Mouse (Mus musculus): ENCODE results near the gene Krt34. TPM values are rescaled to one million over a fixed set of nuclear protein-coding genes. Genes with fewer than 3 reads are reported as not detected.

Krt34 gene
- total and polyA plus RNA-seq, 2 experiments from 2014 or later = not detected

- WGBS = 86% methylated on average over 6 of the region's 6 CpGs
- no peak for ATAC-seq (ENCODE audit: low FRiP score)
- no peaks in the 10 kb centered on the region for H3K4me1 ChIP-seq (ENCODE audit: insufficient read depth, low read length)
Measured at GRCm38 (mm10) chr11:100046303-100046866, 5.0 kb upstream of the Krt34 start.

DNA sequence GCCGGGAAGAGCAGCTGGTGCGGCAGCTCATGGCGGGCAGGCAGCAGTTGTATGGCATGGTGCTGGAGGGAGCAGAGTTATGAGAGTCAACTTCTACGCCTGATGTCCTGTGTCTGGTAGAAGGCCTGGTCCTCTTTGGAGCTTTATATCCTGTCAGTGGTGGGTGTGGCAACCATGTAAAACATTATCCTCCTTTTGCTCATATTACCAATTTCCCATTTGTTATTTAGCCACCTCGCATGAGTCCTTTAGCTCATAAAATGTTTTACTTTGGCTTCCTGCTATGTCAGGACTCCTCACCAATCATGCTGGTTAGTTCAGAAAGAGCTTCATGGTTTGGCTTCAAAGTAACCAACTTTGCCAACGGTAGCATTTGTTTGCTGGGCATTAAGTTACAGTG is 11.6 kb downstream of the Krt34 start, which contains the start of gene Krt33b:
Gene Krt33b (minus strand): TSS at position 101 of the 400 bp plus-strand sequence.
- DNase-seq (ENCODE audit: low spot score) = no peak
- no peak for ATAC-seq (ENCODE audit: low FRiP score)
- Histone ChIP-seq H3K4me3 (ENCODE audit: low read depth, low read length) (no peak within 1 kb of the TSS), H3K9ac (replicated peaks; ENCODE audit: low read length, poor library complexity, severe bottlenecking) (no peak within 1 kb of the TSS), H3K9me3 (ENCODE audit: low read length) (no peaks in the 10 kb centered on the region), H3K4me2 (ENCODE audit: low read depth, low read length, poor library complexity, severe bottlenecking) (no peak within 1 kb of the TSS), H3K27ac (ENCODE audit: low read depth, low read length) (no peak within 1 kb of the TSS), H3K36me3 (ENCODE audit: insufficient read depth, low read length) (no peaks in the 10 kb centered on the region), H3K27me3 (ENCODE audit: insufficient read depth, low read length) (no peaks in the 10 kb centered on the region), H3K4me1 (ENCODE audit: insufficient read depth, low read length) (no peaks in the 10 kb centered on the region)
- TF ChIP-seq CTCF (IDR thresholded peaks at IDR 0.05) = no peak
- 89% methylated on average over 6 of the region's 6 CpGs for WGBS

More at GRCm38 (mm10) chr11:100046303-100046866, 5.0 kb upstream of the Krt34 start:
- Histone ChIP-seq H3K4me3 (ENCODE audit: low read depth, low read length) (no peak overlapping the region), H3K27ac (ENCODE audit: low read depth, low read length) (no peak overlapping the region), H3K27me3 (ENCODE audit: insufficient read depth, low read length) (no peaks in the 10 kb centered on the region), H3K9ac (replicated peaks; ENCODE audit: low read length, poor library complexity, severe bottlenecking) (no peak overlapping the region), H3K36me3 (ENCODE audit: insufficient read depth, low read length) (no peaks in the 10 kb centered on the region), H3K9me3 (ENCODE audit: low read length) (no peaks in the 10 kb centered on the region), H3K4me2 (ENCODE audit: low read depth, low read length, poor library complexity, severe bottlenecking) (no peak overlapping the region)
- TF ChIP-seq CTCF (IDR thresholded peaks at IDR 0.05) = no peak
- no peak for DNase-seq (ENCODE audit: low spot score)

DNA sequence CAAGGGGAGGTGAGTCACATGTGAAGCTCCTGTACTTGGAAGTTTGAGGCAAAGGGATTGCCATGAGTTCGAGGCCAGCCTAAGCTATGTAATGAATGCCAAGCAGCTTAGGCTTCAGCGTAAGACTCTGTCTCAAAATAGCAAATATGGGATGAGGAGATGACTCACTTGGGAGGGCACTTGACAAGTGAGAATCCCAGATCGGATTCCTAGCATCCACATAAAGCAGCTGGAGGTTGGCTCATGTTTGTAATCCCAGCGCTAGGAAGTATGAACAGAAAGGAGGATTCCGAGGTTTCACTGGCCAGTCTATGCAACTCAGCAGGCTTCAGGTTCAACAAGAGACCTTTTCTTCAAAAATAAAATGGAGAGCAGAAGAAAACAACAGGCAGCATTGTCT is 19.9 kb downstream of the Krt34 start:
- H3K36me3 ChIP-seq (ENCODE audit: insufficient read depth, low read length) = no peaks in the 10 kb centered on the region
- no peak for ATAC-seq (ENCODE audit: low FRiP score)
- no peak overlapping the region for H3K27ac ChIP-seq (ENCODE audit: low read depth, low read length)
- H3K4me1 ChIP-seq (ENCODE audit: insufficient read depth, low read length) = no peaks in the 10 kb centered on the region
- no peak overlapping the region for H3K4me3 ChIP-seq (ENCODE audit: low read depth, low read length)
- no peak overlapping the region for H3K4me2 ChIP-seq (ENCODE audit: low read depth, low read length, poor library complexity, severe bottlenecking)
- TF ChIP-seq CTCF (IDR thresholded peaks at IDR 0.05) = no peak
- 81% methylated on average over 5 of the region's 5 CpGs for WGBS
- no peak for DNase-seq (ENCODE audit: low spot score)
- H3K27me3 ChIP-seq (ENCODE audit: insufficient read depth, low read length) = no peaks in the 10 kb centered on the region
- H3K9ac ChIP-seq (replicated peaks; ENCODE audit: low read length, poor library complexity, severe bottlenecking) = no peak overlapping the region
- no peaks in the 10 kb centered on the region for H3K9me3 ChIP-seq (ENCODE audit: low read length)

DNA sequence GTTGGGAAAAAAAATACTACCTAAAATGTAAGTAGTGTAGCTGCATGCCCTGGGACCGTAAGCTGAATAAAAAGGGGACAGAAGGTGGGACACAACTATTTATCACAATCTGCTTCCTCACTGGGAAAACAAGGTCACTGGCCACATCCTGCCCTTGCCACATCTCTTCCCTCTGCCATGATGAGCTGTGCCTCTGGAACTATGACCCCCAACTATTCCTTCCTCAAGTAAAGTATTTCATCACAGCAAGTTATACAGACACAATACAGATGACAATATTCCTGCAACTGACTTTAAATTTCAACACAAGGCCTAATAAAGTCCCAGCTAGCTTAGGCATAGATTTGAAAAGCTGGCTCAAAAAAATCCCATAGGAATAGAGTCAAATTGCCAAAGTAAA is 21.9 kb downstream of the Krt34 start:
- ATAC-seq (ENCODE audit: low FRiP score) = no peak
- no peak overlapping the region for H3K27ac ChIP-seq (ENCODE audit: low read depth, low read length)
- H3K4me1 ChIP-seq (ENCODE audit: insufficient read depth, low read length) = no peaks in the 10 kb centered on the region
- H3K9ac ChIP-seq (replicated peaks; ENCODE audit: low read length, poor library complexity, severe bottlenecking) = no peak overlapping the region
- no peaks in the 10 kb centered on the region for H3K9me3 ChIP-seq (ENCODE audit: low read length)
- H3K4me2 ChIP-seq (ENCODE audit: low read depth, low read length, poor library complexity, severe bottlenecking) = no peak overlapping the region
- no peak overlapping the region for H3K4me3 ChIP-seq (ENCODE audit: low read depth, low read length)
- 87% methylated on average over 1 of the region's 1 CpGs for WGBS
- no peak for DNase-seq (ENCODE audit: low spot score)
- no peak for TF ChIP-seq CTCF (IDR thresholded peaks at IDR 0.05)
- H3K27me3 ChIP-seq (ENCODE audit: insufficient read depth, low read length) = no peaks in the 10 kb centered on the region
- H3K36me3 ChIP-seq (ENCODE audit: insufficient read depth, low read length) = no peaks in the 10 kb centered on the region

GRCm38 (mm10) chr11:100016112-100016511 is 25.2 kb downstream of the Krt34 start, which contains the start of gene Krt33a:
Gene Krt33a, minus strand, starts transcription at chr11:100016212.
- WGBS = 94% methylated on average over 4 of the region's 4 CpGs

DNA sequence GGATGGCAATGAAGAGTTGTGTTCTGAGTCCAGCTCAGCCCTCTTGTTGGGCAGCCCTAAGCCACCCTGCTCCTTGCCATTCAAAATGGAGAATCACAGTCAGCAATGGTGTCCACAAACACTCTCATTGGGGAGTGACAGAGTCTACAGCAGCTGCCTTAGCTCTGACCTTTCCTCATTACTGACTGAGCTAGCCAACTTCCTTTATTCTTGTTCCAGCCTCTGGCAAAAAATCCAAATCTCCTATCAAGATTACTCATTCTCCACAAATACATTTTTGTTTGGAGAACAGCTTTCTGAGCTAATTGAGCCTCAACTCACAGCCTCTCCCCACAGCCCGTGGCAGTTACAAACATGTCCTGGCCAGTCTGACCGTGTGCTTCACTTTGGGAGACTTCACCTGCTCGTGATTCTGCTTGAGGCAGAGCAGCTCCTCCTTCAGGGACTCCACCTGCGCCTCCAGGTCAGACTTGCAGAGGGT is 27.6 kb downstream of the Krt34 start:
- Histone ChIP-seq H3K9ac (replicated peaks; ENCODE audit: low read length, poor library complexity, severe bottlenecking) (no peak overlapping the region), H3K9me3 (ENCODE audit: low read length) (no peaks in the 10 kb centered on the region), H3K36me3 (ENCODE audit: insufficient read depth, low read length) (no peaks in the 10 kb centered on the region), H3K4me3 (ENCODE audit: low read depth, low read length) (no peak overlapping the region), H3K4me1 (ENCODE audit: insufficient read depth, low read length) (no peaks in the 10 kb centered on the region), H3K27me3 (ENCODE audit: insufficient read depth, low read length) (no peaks in the 10 kb centered on the region), H3K4me2 (ENCODE audit: low read depth, low read length, poor library complexity, severe bottlenecking) (no peak overlapping the region), H3K27ac (ENCODE audit: low read depth, low read length) (no peak overlapping the region)
- 79% methylated on average over 4 of the region's 4 CpGs for WGBS
- ATAC-seq (ENCODE audit: low FRiP score) (no peak), DNase-seq (ENCODE audit: low spot score) (no peak)
- no peak for TF ChIP-seq CTCF (IDR thresholded peaks at IDR 0.05)

More at GRCm38 (mm10) chr11:100016112-100016511, 25.2 kb downstream of the Krt34 start, which contains the start of gene Krt33a:
- TF ChIP-seq CTCF (IDR thresholded peaks at IDR 0.05) = no peak
- Histone ChIP-seq H3K9ac (replicated peaks; ENCODE audit: low read length, poor library complexity, severe bottlenecking) (no peak within 1 kb of the TSS), H3K4me2 (ENCODE audit: low read depth, low read length, poor library complexity, severe bottlenecking) (no peak within 1 kb of the TSS), H3K36me3 (ENCODE audit: insufficient read depth, low read length) (no peaks in the 10 kb centered on the region), H3K27ac (ENCODE audit: low read depth, low read length) (no peak within 1 kb of the TSS), H3K9me3 (ENCODE audit: low read length) (no peaks in the 10 kb centered on the region), H3K27me3 (ENCODE audit: insufficient read depth, low read length) (no peaks in the 10 kb centered on the region), H3K4me3 (ENCODE audit: low read depth, low read length) (no peak within 1 kb of the TSS), H3K4me1 (ENCODE audit: insufficient read depth, low read length) (no peaks in the 10 kb centered on the region)
- DNase-seq (ENCODE audit: low spot score) (no peak), ATAC-seq (ENCODE audit: low FRiP score) (no peak)
